Mouse (Mus musculus) layer of hippocampus, postnatal 36 days (tissue): ENCODE measurements around the gene Uchl4. TPM values are rescaled to one million over a fixed set of nuclear protein-coding genes. Genes with fewer than 3 reads are reported as not detected.
A peak's percentile ranks its signal among the peaks of the same experiment; 100 is the strongest.
"Not testable (repeated sequence)": the region's sequence is repeated elsewhere in the genome, so short reads cannot be mapped to it uniquely, and the experiment has no call there.

Source experiments
- DNase-seq, 2 experiments: peaks; one replicate each; pipeline ENCODE4 v3.0.0; 2022
- total RNA-seq, 2 experiments: library from RNA; stranded (reverse); gene quantifications; 2 replicates each; pipeline ENCODE4 v1.2.3; 2021

Uchl4 gene
- total RNA-seq, 2 experiments from 2014 or later = 2.1 to 3.4 TPM

DNA sequence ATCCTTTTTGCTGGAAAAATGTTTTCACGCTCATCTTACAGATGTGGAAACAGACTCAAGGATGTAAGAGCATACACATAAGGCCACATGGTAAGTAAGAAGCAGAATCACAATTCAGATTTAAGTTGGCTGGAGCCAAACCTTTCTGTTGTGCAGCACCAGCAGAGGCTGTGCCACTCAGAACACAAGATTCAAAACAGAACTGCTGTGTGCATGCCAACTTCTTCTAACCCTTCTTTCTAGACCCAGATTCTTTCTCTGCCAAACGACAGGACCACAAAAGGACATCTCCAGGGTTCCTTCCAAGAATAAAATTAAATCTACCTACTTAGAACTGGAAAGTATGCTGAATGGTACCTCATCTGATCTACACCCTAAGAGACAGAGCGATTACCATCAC, 3.3 kb upstream of the Uchl4 start:
- no peak for DNase-seq

DNA sequence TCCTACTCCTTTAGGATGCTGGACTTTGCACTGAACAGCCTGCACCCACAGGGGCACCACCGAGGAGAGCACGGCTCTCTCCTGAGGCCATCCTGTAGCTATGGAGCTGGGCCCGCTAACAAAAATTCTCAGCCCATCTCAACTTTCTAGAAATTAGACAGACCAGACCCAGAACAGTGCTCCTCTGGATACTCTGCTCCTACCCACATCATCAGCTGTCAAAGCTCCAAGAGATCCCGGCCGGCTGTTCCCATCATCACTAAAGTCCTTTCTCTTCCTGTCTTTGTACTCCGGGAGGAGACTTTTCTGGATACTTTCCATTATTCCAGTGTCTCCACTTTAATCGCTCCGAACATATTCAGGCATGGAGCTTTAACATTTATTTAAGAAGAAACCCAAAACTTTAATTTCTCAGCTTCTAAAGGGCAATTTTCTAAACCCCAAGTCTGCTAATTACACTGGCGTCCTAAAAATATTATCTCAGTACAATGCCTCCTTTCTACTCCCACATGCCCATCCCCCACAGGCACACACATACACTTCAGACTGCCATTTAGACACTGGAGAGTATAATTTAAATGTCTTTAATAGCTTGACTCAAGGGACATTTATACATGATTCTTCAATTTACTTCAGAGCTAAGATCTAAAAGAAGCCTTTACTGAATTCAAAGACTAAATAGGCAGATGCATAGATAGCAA, 2.6 kb upstream of the Uchl4 start:
- no peak for DNase-seq

DNA sequence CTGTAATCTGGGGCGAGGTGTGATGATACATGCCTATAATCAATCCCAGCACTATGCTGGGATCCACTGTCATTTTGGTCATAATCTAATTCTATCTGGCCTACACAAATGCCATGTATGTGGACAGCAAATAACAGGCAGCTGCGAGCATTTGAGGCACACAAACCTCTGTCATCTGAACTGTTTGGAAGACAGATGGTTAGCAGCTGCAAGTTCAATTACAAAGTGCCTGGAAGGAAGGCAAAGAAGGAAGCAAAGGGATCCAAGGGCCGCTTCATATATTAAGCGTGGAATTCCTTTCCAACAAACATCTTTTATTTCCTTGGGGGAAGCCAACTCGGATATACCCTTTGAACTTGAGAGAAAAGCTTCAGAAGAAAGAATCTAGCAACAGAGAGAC, 1.3 kb upstream of the Uchl4 start:
- no peak for DNase-seq

DNA sequence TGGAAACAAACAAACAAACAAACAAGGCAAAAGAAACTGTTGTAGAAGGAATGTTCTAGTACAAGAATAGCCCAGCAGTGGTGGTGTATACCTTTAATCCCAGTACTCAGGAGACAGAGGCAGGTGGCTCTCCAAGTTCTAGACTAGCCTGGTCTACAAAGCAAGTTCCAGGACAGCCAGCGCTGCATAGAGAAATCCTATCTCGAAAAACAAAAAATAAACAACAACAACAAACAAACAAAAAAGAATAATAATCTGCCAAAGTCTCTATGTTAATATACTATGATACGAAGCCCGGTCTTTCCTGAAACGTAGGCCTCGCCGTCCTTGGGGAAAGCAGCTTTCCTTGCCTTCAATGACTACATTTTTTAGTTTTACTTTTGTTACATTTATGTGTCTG, 1.1 kb downstream of the Uchl4 start:
- no peak for DNase-seq

DNA sequence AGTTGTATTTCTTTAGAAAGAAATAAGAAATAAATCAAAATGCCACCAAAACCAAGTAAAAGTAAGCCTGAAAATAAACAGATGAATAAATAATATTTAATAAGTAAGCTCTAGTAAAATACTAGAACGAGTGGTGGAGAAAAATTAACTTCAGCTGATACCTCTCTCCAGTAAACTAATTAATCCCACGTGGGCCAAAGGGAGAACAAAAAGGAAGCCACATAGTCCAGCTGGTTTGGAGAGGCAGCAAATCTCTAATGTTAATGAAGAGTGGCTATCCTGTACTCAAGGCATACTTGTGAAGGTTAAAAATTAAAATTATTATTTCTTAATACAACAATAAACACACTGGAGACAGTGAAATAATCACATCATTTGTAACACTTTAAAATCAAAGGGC, 5.1 kb downstream of the Uchl4 start:
- no peak for DNase-seq

DNA sequence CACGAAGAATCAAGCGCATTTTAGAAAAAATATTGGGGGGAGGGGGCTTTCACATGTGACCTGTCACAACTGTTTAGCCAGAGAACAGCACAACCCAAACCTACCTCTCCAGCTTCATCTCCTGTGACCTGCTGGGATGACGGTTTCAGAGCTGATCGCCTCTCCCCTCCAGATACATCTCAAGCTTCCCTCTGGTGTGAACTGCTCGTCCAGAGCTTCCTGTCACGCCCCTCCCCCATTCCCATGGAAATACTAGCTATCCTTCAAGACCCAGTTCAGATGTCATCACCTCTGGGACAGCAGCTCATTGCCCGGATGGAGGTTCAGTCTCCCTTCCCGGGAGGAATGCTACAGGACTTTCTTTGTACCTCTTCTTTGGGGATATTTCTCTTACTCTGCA, 5.7 kb downstream of the Uchl4 start:
- no peak for DNase-seq

DNA sequence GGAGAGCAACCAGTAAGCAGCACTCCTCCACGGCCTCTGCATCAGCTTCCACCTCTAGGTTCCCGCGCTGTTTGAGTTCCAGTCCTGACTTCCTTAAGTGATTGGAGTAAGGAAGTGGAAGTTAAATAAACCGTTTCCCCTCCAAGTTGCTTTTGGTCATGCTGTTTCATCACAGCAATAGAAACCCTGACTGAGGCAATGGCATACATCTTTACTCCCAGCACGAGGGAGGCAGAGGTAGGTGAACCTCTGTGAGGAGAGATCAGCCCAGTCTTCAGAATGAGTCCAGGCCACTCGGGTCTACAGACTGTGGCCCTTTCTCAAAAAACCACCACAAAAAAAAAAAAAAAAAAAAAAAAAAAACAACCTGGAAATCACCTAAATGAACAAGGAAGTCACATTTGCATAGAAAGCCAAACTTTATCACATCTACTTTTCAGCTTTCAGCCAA, 7.4 kb downstream of the Uchl4 start:
- no peak for DNase-seq

DNA sequence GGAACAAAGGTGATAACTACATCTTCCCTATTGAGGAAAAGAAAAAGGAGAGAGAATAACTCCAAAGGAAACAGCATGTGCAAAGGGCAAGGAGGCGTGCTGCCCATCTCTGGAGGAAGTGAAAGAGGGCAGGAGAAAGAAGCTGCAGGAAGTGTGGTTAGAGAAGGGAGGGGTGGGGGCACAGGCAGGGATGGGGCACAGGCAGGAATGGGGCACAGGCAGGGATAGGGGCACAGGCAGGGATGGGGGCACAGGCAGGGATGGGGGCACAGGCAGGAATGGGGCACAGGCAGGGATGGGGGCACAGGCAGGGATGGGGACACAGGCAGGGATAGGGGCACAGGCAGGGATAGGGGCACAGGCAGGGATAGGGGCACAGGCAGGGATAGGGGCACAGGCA, 14.4 kb downstream of the Uchl4 start:
- no peak for DNase-seq

DNA sequence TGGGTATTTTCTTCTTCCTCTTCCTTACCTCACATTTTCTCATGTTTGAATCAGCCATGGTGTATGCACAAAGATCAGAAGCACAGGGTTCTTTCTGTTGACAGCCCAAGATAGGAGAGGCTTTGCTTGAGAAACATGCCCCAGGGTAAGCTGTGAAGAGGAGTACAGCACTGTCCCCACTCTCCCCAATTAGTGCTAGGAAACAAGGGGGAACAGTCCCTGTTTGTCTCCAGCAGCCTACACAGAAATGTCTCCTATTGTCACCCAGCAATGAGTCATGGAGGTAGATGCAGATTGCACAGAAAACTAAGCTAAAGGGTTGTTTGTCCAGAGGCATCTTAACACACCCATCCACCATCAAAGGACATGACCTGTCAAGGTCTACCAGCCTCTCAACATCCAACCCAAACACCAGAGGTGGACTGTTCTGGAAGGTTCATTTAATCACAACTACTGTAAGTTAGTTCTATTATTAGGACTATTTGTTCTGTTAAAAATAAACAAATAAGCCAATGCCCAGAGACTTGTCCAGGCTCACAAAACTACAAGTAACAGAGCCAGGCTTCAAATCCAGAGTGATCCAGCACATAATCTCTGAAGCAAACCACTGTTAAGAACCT, 15.2 kb downstream of the Uchl4 start:
- DNase-seq = no peak

DNA sequence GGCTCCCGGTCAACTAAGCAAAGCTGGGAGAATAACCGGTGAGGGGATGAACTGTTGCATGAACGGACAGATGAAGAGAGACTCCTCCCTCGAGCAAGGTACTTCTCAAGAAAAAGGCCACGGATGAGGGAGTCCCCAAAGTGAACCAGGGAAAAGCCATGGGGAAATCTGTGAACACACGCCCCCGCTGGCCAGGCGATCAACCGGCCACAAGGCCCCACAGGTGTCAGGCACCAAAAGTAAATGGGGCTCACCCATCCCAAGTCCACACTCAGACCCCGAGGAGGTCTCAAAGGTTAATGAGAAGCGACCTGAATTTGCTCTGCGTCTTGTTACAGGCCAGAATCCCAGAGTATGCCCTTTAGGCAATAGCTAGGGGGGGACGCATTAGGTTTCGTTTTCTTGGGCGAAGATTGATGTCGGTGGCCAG, 17.6 kb downstream of the Uchl4 start:
- peak in 1 of 2 experiments; percentile 12 for DNase-seq

DNA sequence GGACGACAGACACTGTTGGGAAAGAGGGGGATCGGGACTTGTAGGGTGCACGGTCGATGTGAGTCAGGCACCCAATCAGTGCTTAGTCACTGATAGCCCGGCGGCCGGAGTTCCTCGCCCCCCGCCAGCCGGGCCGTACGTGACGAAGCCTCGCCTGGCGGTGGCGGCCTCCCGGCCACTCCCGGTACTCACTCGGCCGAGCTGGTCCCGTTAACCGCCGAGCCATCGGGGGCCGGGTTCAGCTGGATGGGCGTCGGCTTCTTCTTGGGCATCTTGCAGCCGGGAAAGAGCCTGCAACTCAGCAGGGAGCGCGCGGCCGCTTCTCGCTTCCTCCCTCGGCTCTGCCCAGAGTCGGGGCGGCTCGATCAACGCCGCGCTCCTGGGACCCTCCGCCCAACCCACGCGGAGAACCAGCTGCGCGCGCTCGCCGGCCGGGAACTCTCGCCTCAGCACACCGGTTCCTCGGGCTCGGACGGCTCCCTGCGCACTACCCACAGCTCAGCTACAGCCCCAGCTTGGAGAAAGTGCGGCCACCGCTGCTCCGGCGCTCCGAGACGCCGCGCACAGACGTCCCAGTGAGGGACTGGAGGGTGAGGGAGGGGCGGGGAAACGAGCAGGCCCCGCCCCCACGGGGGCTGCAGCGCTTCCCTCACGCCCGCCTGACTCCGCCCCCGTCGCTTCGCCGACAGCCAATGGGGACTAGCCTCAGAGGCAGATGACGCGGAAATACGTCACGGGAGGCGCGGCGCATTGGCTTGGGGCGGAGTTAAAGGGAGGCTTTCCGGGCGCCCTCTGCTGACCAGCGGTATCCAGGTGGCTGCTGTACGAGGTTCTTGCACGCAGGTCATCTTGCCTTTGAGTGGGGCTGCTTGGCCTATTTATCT, 18.3 kb downstream of the Uchl4 start, which contains the start of gene Map2k1:
TSS of gene Map2k1 (minus strand) at position 611 of the 884 bp plus-strand sequence.
- peak; percentile 100 for DNase-seq

DNA sequence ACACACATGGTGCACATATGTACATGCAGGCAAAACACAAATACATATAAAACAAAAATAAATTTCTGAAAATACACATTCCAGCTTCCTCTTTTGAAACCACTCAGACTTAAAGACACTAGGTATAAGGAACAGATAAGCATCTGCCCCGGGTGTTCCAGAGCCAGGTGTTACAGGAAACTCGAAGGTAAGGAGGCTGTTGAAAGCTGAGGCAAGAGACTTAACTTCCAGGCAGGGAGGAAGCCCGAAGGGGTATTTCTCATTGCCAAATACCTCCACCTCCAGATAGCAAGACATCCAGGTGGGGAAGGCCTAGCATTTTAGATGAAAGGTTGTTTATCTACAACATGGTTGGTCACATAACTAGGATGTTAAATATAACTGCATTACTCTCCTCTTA, 20.4 kb downstream of the Uchl4 start:
- no peak for DNase-seq

DNA sequence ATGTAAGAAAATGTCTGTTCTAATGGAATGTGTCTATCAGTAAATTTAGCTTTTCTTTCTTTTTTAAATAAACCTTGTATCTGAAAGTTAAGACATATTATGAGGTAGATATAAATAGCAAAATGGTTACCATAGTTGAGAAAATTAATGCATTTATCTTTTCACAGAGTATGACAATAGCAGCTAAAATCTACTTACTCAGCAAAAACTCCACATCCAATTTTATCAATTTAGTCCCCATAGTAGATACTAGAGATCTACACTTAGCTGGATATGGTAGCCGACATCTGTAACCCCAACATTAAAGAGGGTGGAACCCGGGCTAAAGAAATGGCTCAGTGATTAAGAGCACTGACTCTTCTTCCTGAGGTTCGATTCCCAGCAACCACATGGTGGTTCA, 21.2 kb downstream of the Uchl4 start:
- DNase-seq = no peak

DNA sequence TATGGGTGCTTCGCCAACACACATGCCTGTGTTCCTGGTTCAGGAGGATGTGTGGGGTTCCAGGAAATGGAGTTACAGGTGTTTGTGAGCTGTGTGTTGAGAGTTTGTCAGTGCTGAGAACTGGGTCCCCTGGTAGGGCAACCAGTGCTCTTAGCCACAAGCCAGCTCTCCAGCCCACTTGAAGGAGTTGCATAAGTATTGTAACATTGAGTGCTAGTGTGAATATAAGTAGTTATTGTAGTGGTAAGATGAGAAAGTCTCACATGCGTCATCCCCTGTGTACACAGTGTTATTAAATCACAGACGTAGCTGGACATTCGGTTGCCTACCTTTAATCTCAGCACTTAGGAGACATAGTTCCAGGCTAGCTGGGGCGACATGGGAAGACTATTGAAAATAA, 24.9 kb downstream of the Uchl4 start:
- DNase-seq = no peak

DNA sequence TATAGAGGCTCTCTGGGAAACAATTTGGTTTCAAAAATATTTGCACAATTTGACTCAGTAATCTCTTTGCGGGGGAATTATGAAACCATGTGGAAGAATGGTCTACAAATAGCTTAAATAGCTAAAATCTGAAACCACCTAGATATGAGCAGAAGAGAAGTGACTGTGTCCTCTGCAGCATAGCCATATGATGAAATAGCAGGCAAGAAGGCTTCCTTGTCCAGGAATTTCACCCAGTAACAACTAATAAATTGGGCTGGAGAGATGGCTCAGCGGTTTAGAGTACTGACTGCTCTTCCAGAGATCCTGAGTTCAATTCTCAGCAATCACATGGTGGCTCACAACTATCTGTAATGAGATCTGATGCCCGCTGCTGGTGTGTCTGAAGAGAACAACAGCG, 26.0 kb downstream of the Uchl4 start:
- no peak for DNase-seq

DNA sequence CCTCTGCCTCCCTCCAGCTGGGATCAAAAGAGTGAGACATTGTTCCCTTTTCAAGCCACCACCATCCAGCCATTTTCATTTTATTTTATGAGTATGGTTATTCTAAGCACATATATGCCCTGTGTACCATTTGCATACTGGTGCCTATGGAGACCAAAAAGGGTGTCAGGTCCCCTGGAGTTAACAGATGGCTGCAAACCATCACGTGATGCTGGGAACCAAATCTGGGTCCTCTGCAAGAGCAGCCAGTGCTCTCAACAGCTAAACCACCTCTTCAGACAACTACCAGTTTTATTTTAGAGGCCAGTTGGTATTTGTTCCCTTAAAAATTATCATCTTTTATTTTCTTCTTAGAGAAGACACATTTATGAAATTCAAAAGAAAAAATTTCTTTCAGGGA, 29.8 kb downstream of the Uchl4 start:
- no peak for DNase-seq

DNA sequence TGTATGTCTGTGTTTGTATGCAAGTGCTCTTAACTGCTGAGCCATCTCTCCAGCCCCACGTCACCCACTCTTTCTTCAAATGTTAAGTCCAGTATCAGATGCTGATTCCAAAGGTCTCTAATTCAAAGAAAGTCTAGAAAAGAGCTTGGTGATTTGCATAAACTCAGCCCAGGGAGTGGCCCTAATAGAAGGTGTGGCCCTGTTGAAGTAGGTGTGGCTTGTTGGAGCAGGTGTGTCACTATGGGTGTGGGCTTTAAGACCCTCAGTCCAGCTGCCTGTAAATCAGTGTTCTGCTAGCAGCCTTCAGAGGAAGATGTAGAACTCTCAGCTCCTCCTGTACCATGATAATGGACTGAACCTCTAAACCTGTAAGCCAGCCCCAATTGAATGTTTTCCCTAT, 32.2 kb downstream of the Uchl4 start:
- no peak for DNase-seq

DNA sequence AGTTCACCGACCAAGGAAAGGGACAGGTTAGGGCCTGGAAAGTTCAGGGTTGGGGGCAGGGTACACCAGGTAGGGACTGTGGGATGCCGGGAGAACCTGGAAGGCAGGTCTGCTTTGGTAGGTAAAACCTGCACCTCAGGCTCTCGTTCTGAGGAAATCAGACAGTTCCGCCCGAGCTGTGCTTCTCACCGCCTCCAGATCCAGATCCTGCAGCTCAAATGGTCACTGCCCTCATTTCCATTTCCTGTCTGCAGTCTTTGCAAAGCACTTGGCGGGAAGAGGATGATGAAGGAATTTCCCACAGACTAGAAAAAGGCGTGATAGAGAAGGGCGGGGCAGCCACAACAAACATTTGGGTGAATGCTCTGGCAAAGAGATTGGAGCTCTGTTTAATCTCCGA, 33.2 kb downstream of the Uchl4 start:
- no peak for DNase-seq

DNA sequence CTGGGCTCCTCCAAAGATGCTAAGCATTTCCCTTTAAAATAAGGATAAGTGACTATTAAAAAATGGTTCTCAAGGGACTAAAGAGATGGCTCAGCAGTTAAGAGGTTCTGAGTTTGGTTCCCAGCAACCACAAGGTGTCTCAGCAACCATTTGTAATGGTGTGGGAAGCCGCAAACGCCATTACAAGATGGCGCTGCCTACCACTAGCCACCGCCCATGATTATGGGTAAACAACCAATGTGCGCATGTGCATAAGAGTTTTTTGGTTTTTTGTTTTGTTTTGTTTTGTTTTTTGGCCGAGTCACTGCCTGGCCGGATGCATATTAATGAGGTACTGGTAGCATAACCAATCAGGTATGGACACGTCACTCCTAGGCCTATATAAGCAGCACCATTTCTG, 33.8 kb downstream of the Uchl4 start:
- DNase-seq = not testable (repeated sequence)

DNA sequence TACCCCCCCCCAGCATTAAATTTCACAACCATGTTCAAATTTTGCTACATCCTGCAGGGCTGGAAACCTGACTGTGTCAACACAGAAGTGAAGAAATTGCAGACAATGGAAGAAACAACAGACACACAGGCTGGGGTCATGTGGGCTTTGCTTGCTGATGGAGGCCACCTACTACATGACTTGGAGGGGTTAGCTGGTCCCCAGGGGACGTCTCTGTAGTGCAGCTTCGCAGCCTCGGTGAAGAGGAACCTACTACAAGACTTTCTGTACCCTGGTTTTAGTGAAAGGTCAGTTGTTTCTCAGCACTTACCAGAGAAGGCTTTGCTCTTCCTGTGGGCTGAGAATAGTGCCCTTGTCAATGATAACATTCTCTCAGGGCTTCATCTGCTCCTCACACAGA, 36.2 kb downstream of the Uchl4 start:
- DNase-seq = no peak

DNA sequence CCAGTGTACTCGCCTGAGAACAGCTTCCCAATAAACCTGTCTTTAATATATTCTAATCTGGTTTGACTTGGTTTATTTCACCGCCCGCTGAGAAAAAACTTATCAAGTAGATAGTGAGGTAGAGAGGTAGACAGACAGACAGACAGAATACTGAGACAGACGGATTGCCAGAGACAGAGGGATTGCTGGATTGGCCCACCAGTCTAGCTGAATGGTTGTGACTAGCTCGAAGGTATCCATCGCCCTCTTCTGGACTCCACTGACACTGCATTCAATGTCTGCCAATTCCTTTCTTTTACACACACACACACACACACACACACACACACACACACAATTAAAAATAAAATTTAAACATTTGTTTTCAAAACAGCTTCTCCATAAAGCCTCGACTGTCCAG, 37.6 kb downstream of the Uchl4 start:
- DNase-seq = peak; percentile 32 to 45

DNA sequence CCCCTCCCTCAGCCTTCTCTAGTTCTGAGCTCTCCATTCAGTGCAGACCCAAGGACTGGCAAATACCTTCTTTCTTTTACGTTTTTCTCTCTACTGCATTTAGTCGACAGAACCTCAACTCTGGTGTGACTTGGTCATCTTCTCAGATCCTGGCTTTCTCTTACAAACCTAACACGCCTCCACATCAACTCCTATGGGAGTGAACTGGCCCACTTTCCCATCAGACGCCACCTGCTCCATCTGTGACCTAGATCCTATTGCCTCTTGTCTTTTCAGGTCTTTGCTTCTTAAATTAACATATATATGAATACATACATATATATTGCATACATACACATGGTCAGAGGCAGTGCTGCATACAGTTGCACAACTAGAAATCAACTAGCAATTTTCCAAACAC, 38.8 kb downstream of the Uchl4 start:
- DNase-seq = no peak

DNA sequence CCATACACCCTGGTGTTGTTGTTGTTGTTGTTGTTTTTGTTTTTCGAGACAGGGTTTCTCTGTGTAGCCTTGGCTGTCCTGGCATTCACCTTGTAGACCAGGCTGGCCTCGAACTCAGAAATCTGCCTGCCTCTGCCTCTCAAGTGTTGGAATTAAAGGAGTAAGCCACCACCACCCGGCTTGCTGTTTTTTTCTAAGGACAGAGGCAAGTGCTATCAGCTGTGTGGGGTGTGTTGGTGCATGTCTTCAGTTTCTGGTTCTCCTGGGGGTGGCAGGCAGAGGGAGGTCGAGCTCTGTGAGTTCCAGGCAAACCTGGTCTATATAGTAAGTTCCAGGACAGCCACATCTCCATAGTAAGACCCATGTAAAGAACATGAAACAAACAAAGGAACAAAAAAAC, 39.3 kb downstream of the Uchl4 start:
- DNase-seq = no peak
